Mouse (Mus musculus) kidney, postnatal 25 days (tissue): ENCODE data around the gene Hepacam2.
"Not testable (repeated sequence)": the region's sequence is repeated elsewhere in the genome, so short reads cannot be mapped to it uniquely, and the experiment has no call there.

Source experiments
- DNase-seq, 2 experiments: peaks; one replicate each; pipeline ENCODE4 v3.0.0; 2021; ENCODE audit warnings: mixed read lengths in 2 of 2

Gene Hepacam2

GRCm38 (mm10) chr6:3463026-3463425, 35.1 kb downstream of the Hepacam2 start:
- no peak for DNase-seq

GRCm38 (mm10) chr6:3455944-3456536, 42.1 kb downstream of the Hepacam2 start:
- peak; percentile 30 to 65 for DNase-seq

GRCm38 (mm10) chr6:3454421-3454820, 43.7 kb downstream of the Hepacam2 start:
- no peak for DNase-seq

- DNase-seq, result peak; percentile 65 to 82
These were observed 50.7 kb downstream of the Hepacam2 start for GRCm38 (mm10) chr6:3447404-3447803.

- DNase-seq, result no peak
These were observed 54.2 kb downstream of the Hepacam2 start for GRCm38 (mm10) chr6:3443905-3444304.

- no peak for DNase-seq
These were observed 62.0 kb downstream of the Hepacam2 start for GRCm38 (mm10) chr6:3436087-3436486.

- DNase-seq, result not testable (repeated sequence)
These were observed 67.1 kb downstream of the Hepacam2 start for GRCm38 (mm10) chr6:3430976-3431375.

GRCm38 (mm10) chr6:3427047-3427446, 71.1 kb downstream of the Hepacam2 start:
- DNase-seq, result no peak

GRCm38 (mm10) chr6:3425333-3425732, 72.8 kb downstream of the Hepacam2 start:
- peak; percentile 52 to 75 for DNase-seq

GRCm38 (mm10) chr6:3424613-3425277, 73.4 kb downstream of the Hepacam2 start:
- DNase-seq, result peak; percentile 81 to 91
